Mouse (Mus musculus) forebrain, embryonic 14.5 days (tissue): ENCODE results near the gene Polh. TPM values are rescaled to one million over a fixed set of nuclear protein-coding genes. Genes with fewer than 3 reads are reported as not detected.

ENCODE experiments used
- ATAC-seq: fragments of 200-750 bp; cut with Nextera tagmentation; 2 replicates; pipeline ENCODE4 v1.8.0; 2017; ENCODE audit warnings: mild to moderate bottlenecking, moderate library complexity
- DNase-seq: peaks from one replicate; pipeline ENCODE4 v3.0.0-alpha.2; 2015; ENCODE audit warnings: low spot score
- H3K27ac ChIP-seq: fragments of 300-500 bp; sonication (generic); 2 replicates; pipeline ENCODE4 v1.5.1; 2014; ENCODE audit warnings: low read depth, mild to moderate bottlenecking, control low read depth, low read length, moderate library complexity
- H3K27me3 ChIP-seq: fragments of 300-500 bp; sonication (generic); replicated peaks from 2 replicates; pipeline ENCODE4 v1.6.1; 2014; ENCODE audit warnings: low read length, control low read depth, mixed read lengths; ENCODE audit not compliant: control insufficient read depth, insufficient read depth
- H3K36me3 ChIP-seq: fragments of 300-500 bp; sonication (generic); 2 replicates; pipeline ENCODE4 v1.6.1; 2014; ENCODE audit warnings: low read length, control low read depth; ENCODE audit not compliant: control insufficient read depth, insufficient read depth
- H3K4me1 ChIP-seq: fragments of 300-500 bp; sonication (generic); 2 replicates; pipeline ENCODE4 v1.6.1; 2014; ENCODE audit warnings: antibody characterized with exemption, low read length, control low read depth; ENCODE audit not compliant: control insufficient read depth, insufficient read depth
- H3K4me2 ChIP-seq: fragments of 300-500 bp; sonication (generic); 2 replicates; pipeline ENCODE4 v1.6.1; 2014; ENCODE audit warnings: mild to moderate bottlenecking, control low read depth, low read length
- H3K4me3 ChIP-seq: fragments of 300-500 bp; sonication (generic); 2 replicates; pipeline ENCODE4 v1.5.1; 2014; ENCODE audit warnings: low read depth, low read length, control low read depth
- H3K9ac ChIP-seq: fragments of 300-500 bp; sonication (generic); 2 replicates; pipeline ENCODE4 v1.6.1; 2014; ENCODE audit warnings: mild to moderate bottlenecking, low read length, control low read depth, moderate library complexity
- H3K9me3 ChIP-seq: fragments of 300-500 bp; sonication (generic); replicated peaks from 2 replicates; pipeline ENCODE4 v1.6.1; 2016; ENCODE audit warnings: low read length, control low read depth, mixed read lengths; ENCODE audit not compliant: control insufficient read depth
- WGBS: fragments of 180-500 bp; shearing (Covaris S2); extraction: QIAGEN DNeasy Blood & Tissue Kit; methylation state at CpG from one replicate; pipeline ENCODE4 v1.1.7; 2014; 5-methylcytosine and 5-hydroxymethylcytosine counted together
- polyA plus RNA-seq: library from polyadenylated mRNA; unstranded; fragments of >200 nt; fragmentation: Nextera tagmentation; extraction: Ambion mirVana; gene quantifications from 2 replicates; pipeline ENCODE4 v1.2.1, GENCODE M21; 2014

Gene Polh
- polyA plus RNA-seq, 1 experiment from 2014 or later: 4.5 TPM

DNA sequence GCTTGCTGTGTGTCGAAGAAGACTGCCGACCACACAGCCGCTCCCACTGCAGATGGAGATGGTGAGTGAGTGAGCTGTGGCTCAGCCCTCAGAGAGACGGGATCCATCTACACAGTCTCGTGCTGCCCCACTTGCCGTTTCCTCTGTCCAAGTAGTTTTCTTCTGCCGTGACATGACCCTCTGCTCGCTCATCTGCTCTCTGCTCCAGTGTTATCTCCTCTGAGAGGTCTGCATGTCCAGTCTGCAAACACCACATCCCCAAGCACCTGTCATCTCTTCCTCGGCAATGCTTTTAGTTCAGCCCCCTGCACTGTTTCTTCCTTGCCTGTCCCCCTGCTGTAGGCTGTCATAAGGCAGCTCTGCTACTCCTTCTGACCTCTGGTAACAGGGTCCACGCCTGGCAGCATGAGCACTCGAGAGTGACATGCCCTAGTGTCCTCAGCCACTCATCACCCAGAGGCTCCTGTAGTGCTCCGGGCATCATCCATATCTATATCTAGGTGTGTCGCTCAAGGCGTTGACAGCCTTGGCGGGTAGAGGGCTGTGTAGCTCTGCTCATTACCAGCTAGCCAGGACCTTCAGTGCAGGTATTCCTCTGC is 37.2 kb upstream of the Polh start:
- no peak for ATAC-seq
- H3K4me1 ChIP-seq: no peaks in the 10 kb centered on the region
- H3K27ac ChIP-seq: no peak overlapping the region
- H3K4me2 ChIP-seq: no peak overlapping the region
- no peak overlapping the region for H3K9ac ChIP-seq
- no peaks in the 10 kb centered on the region for H3K9me3 ChIP-seq
- no peak overlapping the region for H3K4me3 ChIP-seq
- 94% methylated on average over 15 of the region's 15 CpGs for WGBS
- DNase-seq: no peak
- H3K36me3 ChIP-seq: peaks cover 91% of the 10 kb centered on the region
- H3K27me3 ChIP-seq: no peaks in the 10 kb centered on the region

DNA sequence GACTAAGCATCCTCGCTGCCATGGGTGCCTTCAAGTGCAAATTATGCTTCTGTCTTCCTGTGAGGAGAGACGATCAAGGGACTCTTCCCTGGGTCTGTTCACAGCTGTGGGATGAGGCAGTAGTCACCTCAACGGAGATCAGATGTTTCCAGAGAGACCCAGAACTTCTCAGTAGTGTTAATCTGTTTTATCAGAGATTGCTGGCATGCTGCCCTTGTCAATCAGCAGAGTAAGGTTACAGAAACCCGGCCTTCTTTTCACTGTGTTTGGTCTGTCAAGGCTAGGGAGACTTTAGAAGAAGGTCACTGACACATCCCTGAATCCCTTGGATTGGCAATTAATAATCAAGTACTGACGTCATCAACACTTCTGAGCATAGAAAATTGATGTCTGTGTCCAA is 35.0 kb upstream of the Polh start:
- Histone ChIP-seq H3K4me3 (no peak overlapping the region), H3K27me3 (no peaks in the 10 kb centered on the region), H3K9ac (no peak overlapping the region), H3K36me3 (peaks cover 89% of the 10 kb centered on the region), H3K9me3 (no peaks in the 10 kb centered on the region), H3K27ac (no peak overlapping the region), H3K4me2 (no peak overlapping the region), H3K4me1 (no peaks in the 10 kb centered on the region)
- DNase-seq: no peak
- no peak for ATAC-seq
- 86% methylated on average over 5 of the region's 5 CpGs for WGBS

DNA sequence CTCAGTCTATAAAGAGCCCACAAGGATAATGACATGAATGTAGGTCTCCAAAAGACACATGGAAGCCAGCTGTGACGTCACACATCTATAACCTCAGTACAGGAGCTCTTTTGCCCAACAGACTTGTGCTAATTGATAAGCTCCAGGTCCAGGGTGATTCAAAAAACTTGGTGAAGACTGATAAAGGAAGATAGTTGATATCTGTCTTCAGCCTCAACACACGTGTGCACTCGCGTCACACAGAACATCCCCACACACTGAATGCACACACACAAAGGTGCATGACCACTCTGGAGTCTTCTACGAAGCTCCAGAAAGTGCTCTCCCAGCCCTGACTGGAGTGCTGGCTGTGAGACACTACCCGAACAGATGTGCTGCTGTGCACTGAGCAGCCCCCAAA is 34.6 kb upstream of the Polh start:
- H3K36me3 ChIP-seq: peaks cover 85% of the 10 kb centered on the region
- H3K9me3 ChIP-seq: no peaks in the 10 kb centered on the region
- H3K9ac ChIP-seq: no peak overlapping the region
- WGBS: 93% methylated on average over 6 of the region's 6 CpGs
- H3K27ac ChIP-seq: no peak overlapping the region
- no peaks in the 10 kb centered on the region for H3K27me3 ChIP-seq
- H3K4me2 ChIP-seq: no peak overlapping the region
- H3K4me1 ChIP-seq: no peaks in the 10 kb centered on the region
- DNase-seq (no peak), ATAC-seq (no peak)
- no peak overlapping the region for H3K4me3 ChIP-seq

DNA sequence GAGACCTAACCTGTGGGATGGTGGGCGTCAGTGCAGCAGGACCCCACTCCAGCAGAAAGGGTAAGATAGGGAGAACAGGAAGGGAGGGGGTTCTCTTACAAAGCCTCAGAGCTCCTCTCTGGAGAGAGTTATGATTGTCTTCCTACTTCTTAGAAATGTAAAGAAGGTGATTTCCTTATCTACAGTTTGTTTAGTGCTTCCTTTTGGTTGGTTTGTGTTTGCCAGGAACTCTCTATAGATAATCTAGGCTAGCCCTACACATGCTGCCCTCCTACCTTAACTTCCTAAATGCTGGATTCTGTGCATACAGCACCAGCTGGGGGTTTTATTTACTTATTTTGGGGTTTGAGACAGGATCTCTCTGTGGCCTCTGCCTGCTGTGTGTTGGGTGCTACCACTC is 33.6 kb upstream of the Polh start:
- H3K4me3 ChIP-seq: no peak overlapping the region
- DNase-seq (no peak), ATAC-seq (no peak)
- no peak overlapping the region for H3K4me2 ChIP-seq
- no peaks in the 10 kb centered on the region for H3K27me3 ChIP-seq
- no peak overlapping the region for H3K27ac ChIP-seq
- H3K36me3 ChIP-seq: peaks cover 82% of the 10 kb centered on the region
- no peaks in the 10 kb centered on the region for H3K9me3 ChIP-seq
- no peaks in the 10 kb centered on the region for H3K4me1 ChIP-seq
- WGBS: 91% methylated on average over 1 of the region's 1 CpGs
- no peak overlapping the region for H3K9ac ChIP-seq

DNA sequence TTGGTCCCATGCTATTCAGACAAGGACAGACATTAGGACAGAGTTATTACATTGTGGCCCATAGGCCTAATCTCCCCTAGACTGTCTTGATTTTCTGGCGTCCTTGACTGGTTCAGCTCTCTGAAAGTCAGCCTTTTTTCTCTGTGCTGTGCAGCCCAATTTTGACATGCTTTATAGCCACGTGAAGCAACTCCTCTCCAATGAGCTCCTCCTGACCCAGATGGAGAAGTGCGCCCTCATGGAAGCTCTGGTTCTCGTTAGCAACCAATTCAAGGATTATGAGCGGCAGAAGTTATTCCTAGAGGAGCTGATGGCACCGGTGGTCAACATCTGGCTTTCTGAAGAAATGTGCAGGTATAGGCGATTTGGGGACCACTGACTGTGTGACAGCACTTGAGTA is 25.1 kb upstream of the Polh start:
- WGBS: 86% methylated on average over 7 of the region's 7 CpGs
- Histone ChIP-seq H3K9me3 (no peaks in the 10 kb centered on the region), H3K27ac (no peak overlapping the region), H3K27me3 (no peaks in the 10 kb centered on the region), H3K9ac (no peak overlapping the region), H3K4me3 (no peak overlapping the region), H3K4me1 (no peaks in the 10 kb centered on the region), H3K36me3 (peaks cover 92% of the 10 kb centered on the region), H3K4me2 (no peak overlapping the region)
- DNase-seq (no peak), ATAC-seq (no peak)

DNA sequence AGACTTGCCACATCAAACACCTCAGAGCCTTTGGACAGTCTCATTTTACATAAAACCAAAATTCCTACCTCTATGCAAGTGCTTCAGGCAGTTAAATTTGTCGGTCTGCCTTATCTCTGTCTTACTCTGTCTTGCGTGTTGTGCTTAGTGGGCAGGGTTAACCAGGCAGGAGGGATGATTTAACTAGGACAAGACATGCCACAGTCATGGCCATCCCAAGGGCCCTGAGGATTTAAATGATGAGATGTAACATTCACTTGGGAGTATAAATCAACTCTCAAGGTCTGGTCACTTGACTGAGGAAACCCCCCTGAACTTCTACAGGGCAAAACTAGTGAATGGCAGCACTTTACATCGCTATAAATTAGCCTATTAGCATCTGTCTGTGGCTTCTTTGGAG is 19.2 kb upstream of the Polh start:
- no peak overlapping the region for H3K4me3 ChIP-seq
- WGBS: 96% methylated on average over 3 of the region's 3 CpGs

DNA sequence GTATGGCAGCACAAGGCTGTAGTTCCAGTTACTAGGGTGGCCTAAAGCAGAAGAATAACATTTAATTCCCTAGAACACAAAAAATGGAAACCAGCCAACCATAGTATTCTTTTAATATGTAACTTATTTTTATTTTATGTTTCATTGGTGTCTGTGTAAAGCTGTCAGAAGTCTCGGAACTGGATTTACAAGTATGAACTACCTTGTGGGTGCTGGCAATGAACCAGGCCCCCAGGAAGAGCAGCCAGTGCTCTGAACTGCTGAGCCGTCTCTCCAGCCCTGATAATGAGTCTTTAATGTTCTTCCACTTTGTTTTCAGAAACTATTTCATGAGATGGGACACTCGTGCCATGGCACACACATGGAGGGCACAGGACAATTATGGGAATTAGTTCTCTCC is 8.1 kb upstream of the Polh start:
- Histone ChIP-seq H3K9ac (no peak overlapping the region), H3K27me3 (no peaks in the 10 kb centered on the region), H3K4me1 (no peaks in the 10 kb centered on the region), H3K27ac (no peak overlapping the region), H3K4me2 (no peak overlapping the region), H3K9me3 (no peaks in the 10 kb centered on the region), H3K36me3 (peaks cover 83% of the 10 kb centered on the region), H3K4me3 (no peak overlapping the region)
- 91% methylated on average over 3 of the region's 3 CpGs for WGBS
- ATAC-seq (no peak), DNase-seq (no peak)

More for the DNA sequence above, 19.2 kb upstream of the Polh start:
- Histone ChIP-seq H3K9me3 (no peaks in the 10 kb centered on the region), H3K9ac (no peak overlapping the region), H3K27me3 (no peaks in the 10 kb centered on the region), H3K27ac (no peak overlapping the region), H3K4me1 (no peaks in the 10 kb centered on the region), H3K4me2 (no peak overlapping the region), H3K36me3 (peaks cover 100% of the 10 kb centered on the region)
- ATAC-seq (no peak), DNase-seq (no peak)

DNA sequence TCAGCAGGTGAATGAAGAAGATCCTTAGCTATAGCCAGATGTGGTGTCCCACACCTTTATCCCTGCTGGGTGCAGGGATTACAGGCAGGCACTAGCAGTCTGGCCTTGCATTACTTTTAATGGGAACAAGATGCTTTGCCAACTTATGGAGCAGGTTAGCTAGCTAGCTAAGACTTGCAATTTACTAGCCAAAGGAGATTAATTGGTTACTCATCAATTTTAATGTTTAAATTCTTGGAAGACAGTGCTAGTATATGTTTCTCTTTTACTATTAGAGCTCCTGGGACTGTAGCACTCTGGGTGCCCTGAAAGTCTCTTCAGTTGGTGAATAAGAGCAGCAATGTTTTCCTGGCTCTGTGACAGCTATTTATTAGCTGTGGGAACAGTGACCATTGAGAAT is 4.2 kb upstream of the Polh start:
- no peak for ATAC-seq
- H3K36me3 ChIP-seq: peaks cover 57% of the 10 kb centered on the region

DNA sequence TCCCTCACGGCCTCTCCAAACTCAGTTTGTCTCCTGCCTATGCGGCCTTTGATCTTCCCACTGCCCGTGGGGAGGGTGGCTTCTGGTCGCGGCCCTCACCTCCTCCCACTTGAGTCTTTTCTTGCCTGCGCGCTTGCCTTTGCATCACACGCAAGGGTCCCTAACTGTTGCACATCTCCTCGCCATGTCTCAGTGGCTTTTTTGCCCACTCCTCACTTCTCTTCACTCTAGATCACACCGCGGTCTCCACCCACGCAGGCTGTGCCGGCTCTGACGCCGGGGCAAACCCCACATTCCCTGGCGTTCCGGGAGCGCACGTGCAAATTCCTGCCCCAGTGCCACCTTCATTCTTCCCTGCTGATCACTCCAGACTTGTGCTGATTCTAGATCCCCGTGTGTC is 633 bp upstream of the Polh start:
- Histone ChIP-seq H3K4me1 (peaks cover 14% of the 10 kb centered on the region), H3K27me3 (no peaks in the 10 kb centered on the region), H3K4me3 (peak overlapping the region; percentile 82), H3K27ac (peak overlapping the region; percentile 70; the same call in 1 of the 2 replicates), H3K4me2 (peak overlapping the region; percentile 81), H3K36me3 (peaks cover 34% of the 10 kb centered on the region), H3K9me3 (no peaks in the 10 kb centered on the region), H3K9ac (peak overlapping the region; percentile 88)
- DNase-seq (no peak), ATAC-seq (no peak)
- WGBS: under 1% methylated on average over 20 of the region's 20 CpGs

More for the DNA sequence above, 4.2 kb upstream of the Polh start:
- Histone ChIP-seq H3K27ac (no peak overlapping the region), H3K9ac (no peak overlapping the region), H3K4me1 (peaks cover 11% of the 10 kb centered on the region), H3K9me3 (no peaks in the 10 kb centered on the region), H3K4me3 (no peak overlapping the region), H3K4me2 (no peak overlapping the region), H3K27me3 (no peaks in the 10 kb centered on the region)
- DNase-seq: no peak
